Mouse (Mus musculus): ENCODE measurements at regions not wholly inside any gene's neighbourhood (a gene's known extent, or its start where the extent isn't known, plus 50 kb on each side); places are given as distances from the start of the nearest gene placed in this dataset.

GRCm38 (mm10) chr15:87987322-87987985 is 443.4 kb downstream of the Fam19a5 start:
- TF ChIP-seq CTCF (IDR thresholded peaks at IDR 0.05) = no peak
- TF ChIP-seq POLR2A (IDR thresholded peaks at IDR 0.05; ENCODE audit: insufficient read depth, low read depth, low read length) = no peak

Data from heart, adult 2 months (tissue).